Mouse (Mus musculus) ES-Bruce4 (cell line): ENCODE results near the gene Tesk1.

Experiments
- CTCF ChIP-seq: IDR thresholded peaks from one replicate; pipeline ENCODE4 v1.8.1; 2011; ENCODE audit warnings: low read depth, low read length
- EP300 ChIP-seq: IDR thresholded peaks from 2 replicates; pipeline ENCODE4 v1.6.1; 2011; ENCODE audit warnings: low read depth, low read length; ENCODE audit not compliant: insufficient read depth
- POLR2A ChIP-seq: IDR thresholded peaks from one replicate; pipeline ENCODE4 v1.8.1; 2011; ENCODE audit warnings: low read length; ENCODE audit not compliant: insufficient read depth

GRCm38 (mm10) chr4:43453413-43453812 is 11.7 kb downstream of the Tesk1 start:
- no peak for TF ChIP-seq CTCF
- no peak for TF ChIP-seq POLR2A
- TF ChIP-seq EP300 = no peak
